Mouse (Mus musculus): ENCODE measurements around the gene Klc3.

The Klc3 gene

GRCm38 (mm10) chr7:19403731-19404296, at the start of gene Klc3:
Gene Klc3, minus strand, starts transcription at chr7:19404104.
- DNase-seq (ENCODE audit: low spot score) = peak; percentile 84

- no peak for DNase-seq (ENCODE audit: low spot score)
Observed at GRCm38 (mm10) chr7:19449165-19449564, 45.3 kb upstream of the Klc3 start.

- no peak for DNase-seq (ENCODE audit: low spot score)
Observed at GRCm38 (mm10) chr7:19447689-19448088, 43.8 kb upstream of the Klc3 start.

DNA sequence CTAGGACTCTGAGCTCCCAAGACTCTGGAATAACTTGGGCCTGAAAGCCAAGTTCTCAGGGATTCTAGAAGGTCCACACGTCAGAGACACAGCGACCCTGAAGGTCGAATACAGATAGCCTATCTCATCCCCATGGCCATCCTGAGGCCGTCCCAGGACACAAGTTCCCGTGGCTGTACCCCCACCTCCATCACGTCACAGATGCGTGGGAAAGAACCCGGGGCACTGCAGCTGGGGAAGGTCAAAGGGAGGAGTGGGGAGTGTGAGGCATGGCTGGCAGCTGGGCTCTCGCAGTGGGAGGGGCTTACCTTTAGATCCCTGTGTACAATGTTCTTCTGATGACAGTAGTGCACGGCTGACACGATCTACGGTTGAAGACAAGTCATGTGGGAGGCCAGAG, 40.9 kb upstream of the Klc3 start:
- no peak for DNase-seq (ENCODE audit: low spot score)

DNA sequence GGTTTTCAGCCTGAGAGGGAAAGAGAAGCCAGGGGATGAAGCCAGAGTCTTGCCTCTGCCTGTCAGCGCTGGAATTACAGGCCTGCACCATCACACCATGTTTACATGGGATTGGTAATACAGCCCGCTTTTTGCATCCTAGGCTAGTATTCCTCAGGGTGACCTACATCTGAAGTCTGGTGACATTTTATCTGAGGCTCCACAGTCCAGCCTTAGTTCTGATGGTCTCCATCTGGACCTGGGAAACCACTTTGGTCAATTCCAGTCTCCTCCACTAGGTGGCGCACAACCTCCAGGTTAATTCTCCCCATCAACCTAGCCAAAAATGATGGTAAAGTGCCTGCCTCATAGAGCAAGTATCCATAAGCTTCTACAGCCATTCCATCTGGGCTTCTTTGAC, 39.4 kb upstream of the Klc3 start:
- DNase-seq (ENCODE audit: low spot score) = peak; percentile 76

- no peak for DNase-seq (ENCODE audit: low spot score)
Observed at GRCm38 (mm10) chr7:19441448-19442091, 37.7 kb upstream of the Klc3 start.

GRCm38 (mm10) chr7:19437048-19437447, 33.1 kb upstream of the Klc3 start:
- DNase-seq (ENCODE audit: low spot score) = no peak

DNA sequence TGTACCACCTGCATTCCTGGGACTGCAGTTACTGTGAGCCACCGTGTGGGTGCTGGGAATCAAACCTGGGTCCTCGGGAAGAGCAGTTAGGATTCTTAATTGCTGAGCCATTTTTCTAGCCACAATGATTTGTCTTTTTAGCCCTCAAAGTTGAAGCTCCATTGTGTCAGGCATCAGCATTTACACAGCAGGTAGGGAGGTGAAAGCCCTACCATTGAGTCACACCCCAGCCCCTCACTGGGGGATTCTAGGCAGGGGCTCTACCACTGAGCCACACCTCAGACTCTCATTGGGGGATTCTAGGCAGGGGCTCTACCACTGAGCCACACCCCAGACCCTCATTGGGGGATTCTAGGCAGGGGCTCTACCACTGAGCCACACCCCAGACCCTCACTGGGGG, 32.4 kb upstream of the Klc3 start:
- no peak for DNase-seq (ENCODE audit: low spot score)

GRCm38 (mm10) chr7:19432475-19432874, 28.6 kb upstream of the Klc3 start:
- no peak for DNase-seq (ENCODE audit: low spot score)

- DNase-seq (ENCODE audit: low spot score) = no peak
Observed at GRCm38 (mm10) chr7:19430402-19430801, 26.5 kb upstream of the Klc3 start.

DNA sequence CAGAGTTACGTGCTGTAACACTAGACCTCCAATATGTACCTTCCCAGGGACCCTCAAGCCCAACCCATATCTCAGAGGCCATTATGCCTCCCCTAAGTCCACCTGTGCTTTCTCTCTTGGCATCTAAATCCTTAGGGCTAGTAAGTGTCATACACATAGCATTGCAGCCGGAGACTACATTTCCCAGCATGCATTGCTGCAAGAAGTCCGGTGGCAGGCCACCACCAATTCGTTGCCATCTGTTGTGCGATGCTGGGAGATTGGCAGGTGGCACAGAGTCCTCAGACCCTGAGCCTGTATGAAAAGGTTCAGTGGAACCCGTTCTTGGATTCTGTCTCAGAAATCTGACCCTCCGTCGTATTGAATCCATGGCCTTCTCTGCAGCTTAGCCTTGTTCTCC, 25.8 kb upstream of the Klc3 start:
- DNase-seq (ENCODE audit: low spot score) = no peak

GRCm38 (mm10) chr7:19427999-19428650, 24.2 kb upstream of the Klc3 start:
- DNase-seq (ENCODE audit: low spot score) = no peak

GRCm38 (mm10) chr7:19426888-19427287, 23.0 kb upstream of the Klc3 start:
- no peak for DNase-seq (ENCODE audit: low spot score)

DNA sequence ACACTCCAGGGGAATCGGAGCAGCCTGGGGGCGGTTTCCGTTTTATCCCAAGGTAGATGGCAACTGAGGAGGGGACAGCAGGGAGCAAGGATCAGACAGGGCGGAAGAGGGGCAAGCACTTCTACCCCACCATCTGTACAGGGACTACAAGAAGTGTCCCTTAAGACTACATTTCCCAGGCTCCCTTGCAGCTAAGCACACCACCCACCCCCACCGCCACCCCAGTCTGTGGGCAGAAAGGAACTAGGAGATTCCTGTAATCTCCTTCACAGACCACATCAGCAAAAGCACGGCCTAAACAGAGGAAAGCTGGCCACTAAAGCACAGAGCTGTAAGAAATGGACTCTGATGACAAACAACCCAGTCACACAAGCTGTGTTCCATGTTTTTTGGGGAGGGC, 22.4 kb upstream of the Klc3 start:
- DNase-seq (ENCODE audit: low spot score) = no peak

DNA sequence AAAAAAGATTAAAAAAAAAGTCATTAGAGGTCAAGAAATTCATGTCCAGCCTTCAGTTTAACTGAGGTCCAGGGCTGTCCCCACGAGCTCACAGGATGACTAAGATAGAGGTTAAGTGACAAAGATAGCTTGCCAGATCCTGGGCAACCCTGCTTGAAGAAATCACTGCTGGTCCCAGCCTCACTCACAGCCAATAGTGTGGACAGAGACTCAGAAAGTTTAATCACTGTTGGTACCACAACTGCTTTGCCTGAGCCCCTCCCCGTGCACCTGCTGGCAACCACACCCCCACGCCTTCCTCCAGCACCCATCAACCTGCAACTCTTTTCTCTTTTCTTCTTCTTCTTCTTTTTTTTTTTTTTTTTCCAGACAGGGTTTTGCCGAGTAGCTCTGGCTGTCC, 20.1 kb upstream of the Klc3 start:
- DNase-seq (ENCODE audit: low spot score) = no peak

GRCm38 (mm10) chr7:19423083-19423482, 19.2 kb upstream of the Klc3 start:
- DNase-seq (ENCODE audit: low spot score) = no peak

DNA sequence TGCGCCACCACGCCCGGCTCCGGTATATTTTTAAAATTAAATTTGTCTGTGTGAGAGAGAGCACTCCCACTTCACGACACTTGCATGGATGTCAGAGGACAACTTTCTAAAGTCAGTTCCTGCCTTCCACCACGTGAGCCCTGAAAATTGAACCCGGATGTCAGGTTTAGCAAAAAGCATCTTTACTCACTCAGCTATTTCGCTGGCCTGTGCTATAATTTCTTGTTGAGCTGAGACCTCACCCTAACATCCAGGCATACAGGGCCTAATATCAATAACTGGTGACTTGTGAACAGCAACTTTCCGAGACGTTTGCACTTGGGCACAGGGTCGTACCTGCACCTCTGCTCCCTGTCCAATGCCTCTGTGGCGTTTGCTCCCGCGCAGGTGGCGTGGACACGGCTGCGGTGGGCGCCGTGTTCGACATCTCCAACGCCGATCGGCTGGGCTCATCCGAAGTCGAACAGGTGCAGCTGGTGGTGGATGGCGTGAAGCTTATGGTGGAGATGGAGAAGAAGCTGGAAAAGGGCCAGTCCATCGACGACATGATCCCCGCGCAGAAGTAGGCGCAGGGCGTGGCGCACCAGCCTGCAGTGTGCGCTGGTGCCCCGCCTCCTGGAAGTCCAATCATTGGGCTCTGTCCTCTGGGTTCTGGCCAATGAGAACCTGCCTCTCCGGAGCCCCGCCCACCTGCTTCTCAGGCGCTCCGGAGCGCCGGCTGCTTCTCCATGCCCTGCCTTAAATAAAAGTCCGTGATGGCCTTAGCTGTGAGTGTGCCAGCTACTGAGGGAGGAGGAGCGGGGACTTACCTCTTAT, 17.1 kb upstream of the Klc3 start:
- peak; percentile 82 for DNase-seq (ENCODE audit: low spot score)

GRCm38 (mm10) chr7:19420121-19420520, 16.2 kb upstream of the Klc3 start:
- DNase-seq (ENCODE audit: low spot score) = no peak

- no peak for DNase-seq (ENCODE audit: low spot score)
Observed at GRCm38 (mm10) chr7:19416590-19416989, 12.7 kb upstream of the Klc3 start.

- DNase-seq (ENCODE audit: low spot score) = no peak
Observed at GRCm38 (mm10) chr7:19413525-19413924, 9.6 kb upstream of the Klc3 start.

DNA sequence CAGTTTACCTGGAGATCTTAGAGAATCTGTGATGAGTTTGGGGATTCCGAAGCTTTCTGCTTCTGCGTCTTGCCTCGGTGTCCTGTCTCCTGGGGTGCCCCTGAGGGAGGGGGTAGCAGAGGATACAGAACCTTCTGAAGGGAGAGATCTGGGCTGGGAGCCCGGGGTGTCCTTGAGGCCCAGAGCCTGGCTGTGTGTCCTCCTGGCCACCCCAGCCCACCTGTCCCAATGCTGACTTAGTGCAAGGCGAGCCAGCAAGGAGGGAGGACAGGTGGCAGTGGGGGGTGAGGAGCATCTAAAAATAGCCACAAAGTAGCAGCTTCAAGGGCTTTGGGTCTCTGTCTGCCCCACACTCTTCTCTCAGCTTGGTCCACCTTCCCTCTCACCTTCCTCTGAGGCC, 7.9 kb upstream of the Klc3 start:
- no peak for DNase-seq (ENCODE audit: low spot score)

DNA sequence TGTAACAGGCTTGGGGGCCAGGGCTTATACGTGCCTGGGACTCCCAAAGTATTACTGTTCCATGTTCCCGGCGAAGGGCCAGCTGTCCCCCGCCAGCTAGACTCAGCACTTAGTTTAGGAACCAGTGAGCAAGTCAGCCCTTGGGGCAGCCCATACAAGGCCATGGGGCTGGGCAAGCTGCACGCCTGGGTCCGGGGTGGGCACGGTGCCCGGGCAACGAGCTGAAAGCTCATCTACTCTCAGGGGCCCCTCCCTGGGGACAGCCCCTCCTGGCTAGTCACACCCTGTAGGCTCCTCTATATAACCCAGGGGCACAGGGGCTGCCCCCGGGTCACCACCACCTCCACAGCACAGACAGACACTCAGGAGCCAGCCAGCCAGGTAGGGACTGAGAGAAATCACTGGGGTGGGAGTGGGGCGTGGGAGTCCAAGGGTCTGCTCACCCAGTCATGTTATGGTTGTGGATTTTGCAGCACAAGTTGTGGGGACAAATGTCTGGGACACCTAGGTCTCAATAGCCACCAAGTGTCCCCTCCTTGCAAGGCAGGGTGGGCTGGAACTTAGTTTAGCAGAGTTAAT, 7.0 kb upstream of the Klc3 start:
- no peak for DNase-seq (ENCODE audit: low spot score)

GRCm38 (mm10) chr7:19409753-19410152, 5.8 kb upstream of the Klc3 start:
- no peak for DNase-seq (ENCODE audit: low spot score)
